Mouse (Mus musculus): ENCODE data around the gene Pik3r6. TPM values are rescaled to one million over a fixed set of nuclear protein-coding genes. Genes with fewer than 3 reads are reported as not detected.

The Pik3r6 gene
- total and polyA plus RNA-seq, 2 experiments from 2014 or later: 1.2 to 1.8 TPM

DNA sequence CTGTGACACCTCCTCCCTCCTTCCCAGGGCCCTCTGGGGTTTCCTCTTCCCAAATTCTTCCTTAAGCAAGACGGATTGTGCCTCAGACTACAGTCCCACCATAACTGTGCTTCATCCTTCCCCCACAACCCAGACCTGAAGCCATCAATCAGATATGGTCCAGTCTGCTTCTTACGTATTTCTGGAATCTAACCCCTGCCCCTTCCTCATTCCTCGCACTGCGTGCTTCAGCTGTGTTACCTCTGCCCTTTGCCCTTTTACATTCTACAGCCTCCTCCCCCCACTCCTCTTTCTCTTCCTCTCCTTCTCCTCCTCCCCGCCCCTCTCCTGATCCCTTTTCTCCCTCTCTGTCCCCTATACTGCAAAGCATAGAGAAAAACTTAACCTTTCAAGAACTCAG is 88.9 kb downstream of the Pik3r6 start:
- DNase-seq (ENCODE audit: low spot score): no peak
- no peak for ATAC-seq (ENCODE audit: low FRiP score)
- no peak for TF ChIP-seq CTCF (IDR thresholded peaks at IDR 0.05)
- WGBS: 44% methylated on average over 5 of the region's 5 CpGs
- H3K27ac ChIP-seq (ENCODE audit: low read depth, low read length): no peak overlapping the region
- H3K4me2 ChIP-seq (ENCODE audit: low read depth, low read length, poor library complexity, severe bottlenecking): no peak overlapping the region
- H3K4me1 ChIP-seq (ENCODE audit: insufficient read depth, low read length): no peaks in the 10 kb centered on the region
- no peaks in the 10 kb centered on the region for H3K9me3 ChIP-seq (ENCODE audit: low read length)
- 0 out of 2 replicates have a peak, but pooled peaks cover 4% of the 10 kb centered on the region for H3K27me3 ChIP-seq (ENCODE audit: insufficient read depth, low read length)
- no peak overlapping the region for H3K9ac ChIP-seq (replicated peaks; ENCODE audit: low read length, poor library complexity, severe bottlenecking)
- no peaks in the 10 kb centered on the region for H3K36me3 ChIP-seq (ENCODE audit: insufficient read depth, low read length)
- H3K4me3 ChIP-seq (ENCODE audit: low read depth, low read length): no peak overlapping the region

DNA sequence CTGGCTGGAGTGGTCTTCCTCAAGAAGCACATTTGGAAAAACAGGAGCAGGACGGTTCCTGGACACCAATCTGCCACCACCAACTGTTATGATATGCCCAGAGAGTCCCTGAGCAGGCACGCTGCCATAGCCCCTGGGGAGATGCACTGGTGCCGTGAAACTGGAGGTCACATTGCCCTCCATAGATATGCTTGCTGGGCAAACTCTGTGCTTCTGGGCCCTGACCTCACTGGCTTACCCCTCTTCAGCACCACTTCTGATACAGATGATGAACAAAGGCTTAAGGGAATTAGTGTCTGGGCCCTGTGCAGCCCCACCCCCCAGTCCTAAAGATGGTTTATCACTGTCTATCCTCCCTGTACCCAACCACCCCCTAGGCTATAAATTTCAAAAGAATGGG is 90.4 kb downstream of the Pik3r6 start:
- Histone ChIP-seq H3K4me3 (ENCODE audit: low read depth, low read length) (no peak overlapping the region), H3K9ac (replicated peaks; ENCODE audit: low read length, poor library complexity, severe bottlenecking) (no peak overlapping the region), H3K4me1 (ENCODE audit: insufficient read depth, low read length) (no peaks in the 10 kb centered on the region), H3K27ac (ENCODE audit: low read depth, low read length) (no peak overlapping the region), H3K36me3 (ENCODE audit: insufficient read depth, low read length) (no peaks in the 10 kb centered on the region), H3K4me2 (ENCODE audit: low read depth, low read length, poor library complexity, severe bottlenecking) (no peak overlapping the region), H3K27me3 (ENCODE audit: insufficient read depth, low read length) (0 out of 2 replicates have a peak, but pooled peaks cover 4% of the 10 kb centered on the region), H3K9me3 (ENCODE audit: low read length) (no peaks in the 10 kb centered on the region)
- DNase-seq (ENCODE audit: low spot score): no peak
- WGBS: 56% methylated on average over 3 of the region's 3 CpGs
- TF ChIP-seq CTCF (IDR thresholded peaks at IDR 0.05): no peak
- ATAC-seq (ENCODE audit: low FRiP score): no peak

DNA sequence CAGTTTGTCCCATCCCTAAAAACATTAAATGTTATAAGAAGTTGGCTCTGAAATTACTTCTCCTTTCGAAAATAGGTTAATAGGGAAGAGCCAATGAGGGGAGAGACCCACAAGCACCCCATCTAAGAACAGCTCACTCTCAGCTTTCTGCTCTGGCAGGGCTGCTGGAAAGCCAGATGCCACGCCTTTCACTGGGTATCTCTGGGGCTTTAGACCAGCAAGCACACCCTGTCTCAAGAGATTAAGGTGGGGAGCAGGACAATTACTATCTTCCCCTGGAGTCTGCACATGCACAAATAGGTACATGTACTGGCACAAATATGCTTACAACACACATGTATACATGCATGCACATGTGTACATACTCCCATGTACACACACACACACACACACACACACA is 95.1 kb downstream of the Pik3r6 start:
- TF ChIP-seq CTCF (IDR thresholded peaks at IDR 0.05): no peak

DNA sequence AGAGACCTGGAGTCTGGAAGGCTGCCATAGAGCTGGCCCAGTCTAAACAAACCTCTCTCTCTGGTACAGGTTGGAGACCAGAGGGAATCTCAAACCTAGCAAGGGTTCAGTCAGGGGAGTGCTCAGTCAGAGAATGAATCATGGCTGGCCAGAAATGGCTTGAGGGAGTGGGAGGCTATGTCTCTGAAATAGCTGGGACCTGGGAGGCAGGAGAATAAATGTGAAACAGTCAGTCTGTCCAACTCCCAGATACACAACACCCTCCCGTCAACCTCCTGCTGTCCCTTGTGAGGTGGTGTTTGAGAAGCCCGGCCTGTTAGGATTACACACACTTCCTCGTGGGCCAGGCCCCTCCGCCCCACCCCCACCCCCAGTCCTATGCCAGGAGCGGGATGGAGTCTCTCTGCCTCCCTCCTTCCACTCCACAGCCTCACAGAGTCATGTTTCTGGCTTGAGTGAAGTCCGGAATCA is 97.8 kb downstream of the Pik3r6 start:
- Histone ChIP-seq H3K27me3 (ENCODE audit: insufficient read depth, low read length) (no peaks in the 10 kb centered on the region), H3K27ac (ENCODE audit: low read depth, low read length) (no peak overlapping the region), H3K9ac (replicated peaks; ENCODE audit: low read length, poor library complexity, severe bottlenecking) (no peak overlapping the region), H3K9me3 (ENCODE audit: low read length) (no peaks in the 10 kb centered on the region), H3K36me3 (ENCODE audit: insufficient read depth, low read length) (no peaks in the 10 kb centered on the region), H3K4me3 (ENCODE audit: low read depth, low read length) (no peak overlapping the region), H3K4me1 (ENCODE audit: insufficient read depth, low read length) (peaks cover 4% of the 10 kb centered on the region; the same call in 1 of the 2 replicates), H3K4me2 (ENCODE audit: low read depth, low read length, poor library complexity, severe bottlenecking) (no peak overlapping the region)
- no peak for DNase-seq (ENCODE audit: low spot score)
- WGBS: 41% methylated on average over 6 of the region's 6 CpGs
- no peak for TF ChIP-seq CTCF (IDR thresholded peaks at IDR 0.05)
- no peak for ATAC-seq (ENCODE audit: low FRiP score)

More for the DNA sequence above, 95.1 kb downstream of the Pik3r6 start:
- H3K36me3 ChIP-seq (ENCODE audit: insufficient read depth, low read length): no peaks in the 10 kb centered on the region
- H3K27ac ChIP-seq (ENCODE audit: low read depth, low read length): no peak overlapping the region
- H3K27me3 ChIP-seq (ENCODE audit: insufficient read depth, low read length): no peaks in the 10 kb centered on the region
- H3K9ac ChIP-seq (replicated peaks; ENCODE audit: low read length, poor library complexity, severe bottlenecking): no peak overlapping the region
- no peak for ATAC-seq (ENCODE audit: low FRiP score)
- peaks cover 4% of the 10 kb centered on the region; the same call in 1 of the 2 replicates for H3K4me1 ChIP-seq (ENCODE audit: insufficient read depth, low read length)
- no peak for DNase-seq (ENCODE audit: low spot score)
- no peaks in the 10 kb centered on the region for H3K9me3 ChIP-seq (ENCODE audit: low read length)
- H3K4me2 ChIP-seq (ENCODE audit: low read depth, low read length, poor library complexity, severe bottlenecking): no peak overlapping the region
- 88% methylated on average over 2 of the region's 2 CpGs for WGBS
- no peak overlapping the region for H3K4me3 ChIP-seq (ENCODE audit: low read depth, low read length)

DNA sequence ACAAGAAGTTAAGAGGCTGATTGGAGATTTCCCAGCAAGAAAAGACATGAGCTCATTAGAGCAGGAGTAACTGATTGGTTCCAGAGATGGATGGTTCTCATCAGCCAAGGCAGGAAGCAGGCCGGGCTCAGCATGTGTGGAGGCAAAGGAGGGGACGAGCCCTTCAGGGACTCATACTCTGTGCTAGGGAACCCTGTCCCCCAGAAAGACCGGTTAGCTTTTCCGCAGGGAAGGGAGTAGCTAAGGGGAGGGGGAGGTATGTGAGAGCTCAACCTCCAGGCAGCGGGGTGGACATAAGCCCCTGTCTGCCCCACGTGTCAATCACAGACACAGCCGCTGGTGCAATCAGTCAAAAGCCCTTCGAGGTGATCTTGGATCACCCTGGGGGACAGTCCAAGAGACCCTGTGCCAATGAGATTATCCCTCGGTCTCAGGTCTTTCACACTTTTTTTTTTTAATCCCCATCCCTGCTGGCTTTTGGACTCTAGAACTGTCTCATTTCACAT is 98.7 kb downstream of the Pik3r6 start:
- peaks cover 4% of the 10 kb centered on the region; the same call in 1 of the 2 replicates for H3K4me1 ChIP-seq (ENCODE audit: insufficient read depth, low read length)
- 11% methylated on average over 9 of the region's 9 CpGs for WGBS
- H3K36me3 ChIP-seq (ENCODE audit: insufficient read depth, low read length): no peaks in the 10 kb centered on the region
- H3K4me2 ChIP-seq (ENCODE audit: low read depth, low read length, poor library complexity, severe bottlenecking): no peak overlapping the region
- H3K4me3 ChIP-seq (ENCODE audit: low read depth, low read length): no peak overlapping the region
- DNase-seq (ENCODE audit: low spot score) (peak; percentile 63), ATAC-seq (ENCODE audit: low FRiP score) (no peak)
- H3K9me3 ChIP-seq (ENCODE audit: low read length): no peaks in the 10 kb centered on the region
- TF ChIP-seq CTCF (IDR thresholded peaks at IDR 0.05): no peak
- no peak overlapping the region for H3K9ac ChIP-seq (replicated peaks; ENCODE audit: low read length, poor library complexity, severe bottlenecking)
- H3K27me3 ChIP-seq (ENCODE audit: insufficient read depth, low read length): no peaks in the 10 kb centered on the region
- no peak overlapping the region for H3K27ac ChIP-seq (ENCODE audit: low read depth, low read length)

Other genes with a start within 250 kb of the Pik3r6 start
- gene Ntn1, start 102.2 kb upstream of the Pik3r6 start, total RNA-seq (2014; rRNA removed): 66.4 and 69.1 TPM in 2 replicates
- 9.6 and 9.7 TPM in 2 replicates for gene Ntn1, start 102.2 kb upstream of the Pik3r6 start, polyA plus RNA-seq (2015; fragmentation: Nextera tagmentation; extraction: Ambion mirVana)
- 1.0 and 1.4 TPM in 2 replicates for gene Pik3r5, start 70.9 kb upstream of the Pik3r6 start, total RNA-seq (2014; rRNA removed)
- gene Pik3r5, start 70.9 kb upstream of the Pik3r6 start, polyA plus RNA-seq (2015; fragmentation: Nextera tagmentation; extraction: Ambion mirVana): 0.23 and 0.52 TPM in 2 replicates
- gene Mfsd6l, start 53.2 kb downstream of the Pik3r6 start, total RNA-seq (2014; rRNA removed): 0.11 and 0.33 TPM in 2 replicates
- gene Mfsd6l, start 53.2 kb downstream of the Pik3r6 start, polyA plus RNA-seq (2015; fragmentation: Nextera tagmentation; extraction: Ambion mirVana): 0.19 TPM in 1 of 2 replicates, not detected in the other
- gene Ccdc42, start 84.0 kb downstream of the Pik3r6 start, total RNA-seq (2014; rRNA removed): 0.33 TPM in 1 of 2 replicates, not detected in the other
- 0.37 and 0.51 TPM in 2 replicates for gene Ccdc42, start 84.0 kb downstream of the Pik3r6 start, polyA plus RNA-seq (2015; fragmentation: Nextera tagmentation; extraction: Ambion mirVana)
- gene Myh10, start 188.5 kb downstream of the Pik3r6 start, total RNA-seq (2014; rRNA removed): 212 and 217 TPM in 2 replicates
- 64.8 and 68.0 TPM in 2 replicates for gene Myh10, start 188.5 kb downstream of the Pik3r6 start, polyA plus RNA-seq (2015; fragmentation: Nextera tagmentation; extraction: Ambion mirVana)

Measured in midbrain, postnatal 0 days (tissue).